Comparison of ENCODE assay signal across 8 mouse cellular contexts in genomic region chr7:142249824-142250223, GRCm38 (mm10). TPM values are rescaled to one million over a fixed set of nuclear protein-coding genes. Genes with fewer than 3 reads are reported as not detected.
DNase-seq lines count a peak whose midpoint lies in the region; ATAC-seq and TF ChIP-seq lines count a peak whose summit lies in the region.

No protein-coding gene starts in this region.

- TF ChIP-seq RAD21 in CH12.LX (IDR thresholded peaks at IDR 0.05; ENCODE audit: low read depth, low read length), result peak; percentile 42

- no peak overlapping the region for H3K9ac ChIP-seq in hindbrain, embryonic 11.5 days (ENCODE audit: low read depth, low read length)
- H3K9ac ChIP-seq in hindbrain, embryonic 16.5 days (ENCODE audit: low read depth, low read length), result no peak overlapping the region
- H3K9ac ChIP-seq in CH12.LX (ENCODE audit: insufficient read depth, low read depth), result no peak overlapping the region
- no peak overlapping the region for H3K9ac ChIP-seq in embryonic facial prominence, embryonic 14.5 days (ENCODE audit: low read depth, low read length)

- no peak for ATAC-seq in hindbrain, embryonic 11.5 days (ENCODE audit: low FRiP score)
- no peak for ATAC-seq in hindbrain, embryonic 16.5 days
- no peak for ATAC-seq in embryonic facial prominence, embryonic 14.5 days (ENCODE audit: low read depth)
- ATAC-seq in megakaryocyte-erythroid progenitor cell, adult 5-6 weeks (replicated peaks; ENCODE audit: low FRiP score, low TSS enrichment, poor library complexity, severe bottlenecking), result peak; percentile 71
- ATAC-seq in inflammation-experienced regulatory T-cells, adult 6 months, result no peak

- peak; percentile 56 for DNase-seq in hindbrain, embryonic 11.5 days (ENCODE audit: low spot score)
- peak; percentile 16 for DNase-seq in CH12.LX (ENCODE audit: extremely low read depth)
- peak; percentile 18 for DNase-seq in adipocyte (ENCODE audit: low spot score)
- peak; percentile 34 for DNase-seq in embryonic facial prominence, embryonic 14.5 days (ENCODE audit: low spot score)
- DNase-seq in layer of hippocampus, adult 9-11 months, result peak; percentile 13

- H3K4me1 ChIP-seq in hindbrain, embryonic 11.5 days (replicated peaks; ENCODE audit: control insufficient read depth, insufficient read depth, low read length), result no peaks in the 10 kb centered on the region
- H3K4me1 ChIP-seq in hindbrain, embryonic 16.5 days (ENCODE audit: control insufficient read depth, insufficient read depth, low read depth, low read length), result no peaks in the 10 kb centered on the region
- no peaks in the 10 kb centered on the region for H3K4me1 ChIP-seq in CH12.LX (ENCODE audit: control insufficient read depth in 1 of 2, insufficient read depth in 2 of 2)
- H3K4me1 ChIP-seq in embryonic facial prominence, embryonic 14.5 days (ENCODE audit: control insufficient read depth, insufficient read depth, low read length), result no peaks in the 10 kb centered on the region

- no peaks in the 10 kb centered on the region for H3K36me3 ChIP-seq in hindbrain, embryonic 11.5 days (ENCODE audit: control insufficient read depth, insufficient read depth, low read length)
- H3K36me3 ChIP-seq in hindbrain, embryonic 16.5 days (ENCODE audit: control insufficient read depth, insufficient read depth, low read length), result no peaks in the 10 kb centered on the region
- no peaks in the 10 kb centered on the region for H3K36me3 ChIP-seq in CH12.LX (replicated peaks in 1 of 2; ENCODE audit: control insufficient read depth in 1 of 2, insufficient read depth in 1 of 2, low read length in 1 of 2)
- no peaks in the 10 kb centered on the region for H3K36me3 ChIP-seq in embryonic facial prominence, embryonic 14.5 days (ENCODE audit: control insufficient read depth, insufficient read depth, low read length)

- H3K79me2 ChIP-seq in CH12.LX (replicated peaks; ENCODE audit: control insufficient read depth, extremely low read depth, insufficient read depth, poor library complexity, severe bottlenecking), result no peaks in the 10 kb centered on the region

- H3K4me2 ChIP-seq in hindbrain, embryonic 11.5 days (replicated peaks; ENCODE audit: low read depth, low read length), result no peak overlapping the region
- H3K4me2 ChIP-seq in hindbrain, embryonic 16.5 days (ENCODE audit: low read length), result no peak overlapping the region
- H3K4me2 ChIP-seq in CH12.LX (ENCODE audit: insufficient read depth, low read depth, poor library complexity, severe bottlenecking), result no peak overlapping the region
- no peak overlapping the region for H3K4me2 ChIP-seq in embryonic facial prominence, embryonic 14.5 days (ENCODE audit: low read depth, low read length)

- peak in 1 of 2 experiments; percentile 67; a peak in 2 of 4 replicates for TF ChIP-seq CTCF in CH12.LX (conservative IDR thresholded peaks at IDR 0.05 in 1 of 2, IDR thresholded peaks at IDR 0.05 in 1 of 2; ENCODE audit: low read depth in 2 of 2, low read length in 2 of 2)

- no peak for TF ChIP-seq EP300 in CH12.LX (IDR thresholded peaks at IDR 0.05; ENCODE audit: low read length)

- in situ Hi-C loops in CH12.LX (cut with MboI; ENCODE audit: low pct_ligation_motif_present, low pct_unique_long_range_greater_than_20kb, low sequenced_read_pairs), result no loop called here

- H3K4me3 ChIP-seq in hindbrain, embryonic 11.5 days (ENCODE audit: low read depth, low read length), result no peak overlapping the region
- no peak overlapping the region for H3K4me3 ChIP-seq in hindbrain, embryonic 16.5 days (ENCODE audit: low read length)
- H3K4me3 ChIP-seq in CH12.LX (replicated peaks in 1 of 3; ENCODE audit: low read depth in 2 of 3, low read length in 2 of 3, poor library complexity in 1 of 3), result no peak overlapping the region
- no peak overlapping the region for H3K4me3 ChIP-seq in embryonic facial prominence, embryonic 14.5 days (ENCODE audit: low read depth, low read length)

- 0% methylated on average over 1 of the region's 1 CpGs for WGBS in hindbrain, embryonic 11.5 days
- 0% methylated on average over 1 of the region's 1 CpGs for WGBS in hindbrain, embryonic 16.5 days
- 6% methylated on average over 1 of the region's 1 CpGs for WGBS in embryonic facial prominence, embryonic 14.5 days

- H3K9me3 ChIP-seq in hindbrain, embryonic 11.5 days (ENCODE audit: control insufficient read depth, low read length), result no peaks in the 10 kb centered on the region
- no peaks in the 10 kb centered on the region for H3K9me3 ChIP-seq in hindbrain, embryonic 16.5 days (ENCODE audit: control insufficient read depth, low read length)
- no peaks in the 10 kb centered on the region for H3K9me3 ChIP-seq in CH12.LX (replicated peaks; ENCODE audit: low read length)
- no peaks in the 10 kb centered on the region for H3K9me3 ChIP-seq in embryonic facial prominence, embryonic 14.5 days (ENCODE audit: control insufficient read depth, low read length)

- no peak overlapping the region for H3K27ac ChIP-seq in hindbrain, embryonic 11.5 days (ENCODE audit: low read depth, low read length)
- no peak overlapping the region for H3K27ac ChIP-seq in hindbrain, embryonic 16.5 days (ENCODE audit: low read depth, low read length)
- no peak overlapping the region for H3K27ac ChIP-seq in CH12.LX (ENCODE audit: insufficient read depth, low read depth)
- no peak overlapping the region for H3K27ac ChIP-seq in embryonic facial prominence, embryonic 14.5 days (replicated peaks; ENCODE audit: low read depth, low read length)

- H3K27me3 ChIP-seq in hindbrain, embryonic 11.5 days (ENCODE audit: control insufficient read depth, insufficient read depth, low read length), result no peaks in the 10 kb centered on the region
- no peaks in the 10 kb centered on the region for H3K27me3 ChIP-seq in hindbrain, embryonic 16.5 days (replicated peaks; ENCODE audit: control insufficient read depth, insufficient read depth, low read length)
- H3K27me3 ChIP-seq in CH12.LX (replicated peaks), result peaks cover 73% of the 10 kb centered on the region
- H3K27me3 ChIP-seq in embryonic facial prominence, embryonic 14.5 days (replicated peaks; ENCODE audit: control insufficient read depth, insufficient read depth, low read length), result no peaks in the 10 kb centered on the region

- TF ChIP-seq POLR2A in CH12.LX (IDR thresholded peaks at IDR 0.05; ENCODE audit: low read depth, low read length), result no peak

- dilution Hi-C loops in CH12.LX (cut with MboI; ENCODE audit: extremely low pct_ligation_motif_present, extremely low pct_unique_long_range_greater_than_20kb, low sequenced_read_pairs), result no loop called here

RNA-seq across cellular contexts. Expression of gene Gm2431, which starts 8.3 kb away (rescaled TPM):
- polyA plus RNA-seq in hindbrain, embryonic 11.5 days (2014; fragmentation: Nextera tagmentation; extraction: Ambion mirVana), result not detected in 2 replicates
- polyA plus RNA-seq in hindbrain, embryonic 16.5 days (2015; fragmentation: Nextera tagmentation; extraction: Ambion mirVana), result not detected in 2 replicates
- total RNA-seq in CH12.LX (2012; rRNA removed) (not detected in 2 replicates), CH12.LX (2014; rRNA removed) (not detected in 2 replicates)
- polyA plus RNA-seq in CH12.LX (2012; ENCODE audit: insufficient read length, low read depth), result not detected in 2 replicates
- polyA plus RNA-seq in embryonic facial prominence, embryonic 14.5 days (2014; fragmentation: Nextera tagmentation; extraction: Ambion mirVana), result not detected in 2 replicates
- total RNA-seq in megakaryocyte-erythroid progenitor cell, adult 5-6 weeks (2014; fragmentation: Nextera tagmentation), result not detected in 2 replicates
- not detected in 2 replicates for total RNA-seq in megakaryocyte-erythroid progenitor cell, adult 5-6 weeks (2017)
- not detected for polyA plus RNA-seq in inflammation-experienced regulatory T-cells, adult 6 months (2017; shearing (Covaris generic))

RNA-seq across cellular contexts. Expression of gene Gm40460, which starts 8.9 kb away (rescaled TPM):
- polyA plus RNA-seq in hindbrain, embryonic 11.5 days (2014; fragmentation: Nextera tagmentation; extraction: Ambion mirVana), result not detected in 2 replicates
- not detected in 2 replicates for polyA plus RNA-seq in hindbrain, embryonic 16.5 days (2015; fragmentation: Nextera tagmentation; extraction: Ambion mirVana)
- total RNA-seq in CH12.LX (2012; rRNA removed) (not detected in 2 replicates), CH12.LX (2014; rRNA removed) (not detected in 2 replicates)
- not detected in 2 replicates for polyA plus RNA-seq in CH12.LX (2012; ENCODE audit: insufficient read length, low read depth)
- not detected in 2 replicates for polyA plus RNA-seq in embryonic facial prominence, embryonic 14.5 days (2014; fragmentation: Nextera tagmentation; extraction: Ambion mirVana)
- not detected in 2 replicates for total RNA-seq in megakaryocyte-erythroid progenitor cell, adult 5-6 weeks (2014; fragmentation: Nextera tagmentation)
- total RNA-seq in megakaryocyte-erythroid progenitor cell, adult 5-6 weeks (2017), result not detected in 2 replicates
- polyA plus RNA-seq in inflammation-experienced regulatory T-cells, adult 6 months (2017; shearing (Covaris generic)), result not detected

RNA-seq across cellular contexts. Expression of gene Krtap5-5, which starts 20.1 kb away (rescaled TPM):
- polyA plus RNA-seq in hindbrain, embryonic 11.5 days (2014; fragmentation: Nextera tagmentation; extraction: Ambion mirVana), result not detected in 2 replicates
- polyA plus RNA-seq in hindbrain, embryonic 16.5 days (2015; fragmentation: Nextera tagmentation; extraction: Ambion mirVana), result not detected in 2 replicates
- total RNA-seq in CH12.LX (2012; rRNA removed) (not detected in 2 replicates), CH12.LX (2014; rRNA removed) (not detected in 2 replicates)
- polyA plus RNA-seq in CH12.LX (2012; ENCODE audit: insufficient read length, low read depth), result not detected in 2 replicates
- polyA plus RNA-seq in embryonic facial prominence, embryonic 14.5 days (2014; fragmentation: Nextera tagmentation; extraction: Ambion mirVana), result 0.19 TPM in 1 of 2 replicates, not detected in the other
- total RNA-seq in megakaryocyte-erythroid progenitor cell, adult 5-6 weeks (2014; fragmentation: Nextera tagmentation), result not detected in 2 replicates
- not detected in 2 replicates for total RNA-seq in megakaryocyte-erythroid progenitor cell, adult 5-6 weeks (2017)
- polyA plus RNA-seq in inflammation-experienced regulatory T-cells, adult 6 months (2017; shearing (Covaris generic)), result not detected

RNA-seq across cellular contexts. Expression of gene Gm4559, which starts 24.3 kb away (rescaled TPM):
- not detected in 2 replicates for polyA plus RNA-seq in hindbrain, embryonic 11.5 days (2014; fragmentation: Nextera tagmentation; extraction: Ambion mirVana)
- polyA plus RNA-seq in hindbrain, embryonic 16.5 days (2015; fragmentation: Nextera tagmentation; extraction: Ambion mirVana), result not detected in 2 replicates
- not detected in 2 replicates for total RNA-seq in CH12.LX (2012; rRNA removed)
- not detected in 2 replicates for total RNA-seq in CH12.LX (2014; rRNA removed)
- not detected in 2 replicates for polyA plus RNA-seq in CH12.LX (2012; ENCODE audit: insufficient read length, low read depth)
- polyA plus RNA-seq in embryonic facial prominence, embryonic 14.5 days (2014; fragmentation: Nextera tagmentation; extraction: Ambion mirVana), result not detected in 2 replicates
- not detected in 2 replicates for total RNA-seq in megakaryocyte-erythroid progenitor cell, adult 5-6 weeks (2014; fragmentation: Nextera tagmentation)
- not detected in 2 replicates for total RNA-seq in megakaryocyte-erythroid progenitor cell, adult 5-6 weeks (2017)
- polyA plus RNA-seq in inflammation-experienced regulatory T-cells, adult 6 months (2017; shearing (Covaris generic)), result not detected

RNA-seq across cellular contexts. Expression of gene Gm7579, which starts 38.2 kb away (rescaled TPM):
- polyA plus RNA-seq in hindbrain, embryonic 11.5 days (2014; fragmentation: Nextera tagmentation; extraction: Ambion mirVana), result not detected in 2 replicates
- polyA plus RNA-seq in hindbrain, embryonic 16.5 days (2015; fragmentation: Nextera tagmentation; extraction: Ambion mirVana), result not detected in 2 replicates
- total RNA-seq in CH12.LX (2012; rRNA removed) (not detected in 2 replicates), CH12.LX (2014; rRNA removed) (not detected in 2 replicates)
- polyA plus RNA-seq in CH12.LX (2012; ENCODE audit: insufficient read length, low read depth), result not detected in 2 replicates
- polyA plus RNA-seq in embryonic facial prominence, embryonic 14.5 days (2014; fragmentation: Nextera tagmentation; extraction: Ambion mirVana), result not detected in 2 replicates
- total RNA-seq in megakaryocyte-erythroid progenitor cell, adult 5-6 weeks (2014; fragmentation: Nextera tagmentation), result not detected in 2 replicates
- total RNA-seq in megakaryocyte-erythroid progenitor cell, adult 5-6 weeks (2017), result not detected in 2 replicates
- not detected for polyA plus RNA-seq in inflammation-experienced regulatory T-cells, adult 6 months (2017; shearing (Covaris generic))
